Mouse (Mus musculus): ENCODE measurements at regions not wholly inside any gene's neighbourhood (a gene's known extent, or its start where the extent isn't known, plus 50 kb on each side); places are given as distances from the start of the nearest gene placed in this dataset.

DNA sequence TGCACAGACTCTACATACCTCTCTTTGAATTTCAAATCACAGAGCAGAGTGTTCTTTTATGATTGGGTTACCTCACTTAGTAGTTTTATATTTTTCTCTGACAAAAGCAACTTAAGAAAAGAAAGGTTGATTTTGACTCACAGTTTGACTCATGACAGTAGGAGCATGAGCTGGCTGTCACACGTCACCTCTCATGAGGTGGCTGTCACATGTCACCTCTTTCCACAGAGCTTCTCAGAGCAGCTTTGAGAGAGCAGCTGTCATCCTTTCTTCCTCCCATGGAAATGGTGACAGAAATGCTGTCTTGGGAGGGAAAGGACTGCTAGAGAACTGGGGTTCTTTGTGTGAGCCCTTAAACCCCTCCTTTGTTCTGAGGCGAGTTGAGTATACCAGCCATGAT is 133.4 kb downstream of the Gm5447 start:
- no peaks in the 10 kb centered on the region for H3K36me3 ChIP-seq (ENCODE audit: control insufficient read depth, insufficient read depth)
- ATAC-seq: 0 out of 2 replicates have a peak, but pooled peaks have one; percentile 28

DNA sequence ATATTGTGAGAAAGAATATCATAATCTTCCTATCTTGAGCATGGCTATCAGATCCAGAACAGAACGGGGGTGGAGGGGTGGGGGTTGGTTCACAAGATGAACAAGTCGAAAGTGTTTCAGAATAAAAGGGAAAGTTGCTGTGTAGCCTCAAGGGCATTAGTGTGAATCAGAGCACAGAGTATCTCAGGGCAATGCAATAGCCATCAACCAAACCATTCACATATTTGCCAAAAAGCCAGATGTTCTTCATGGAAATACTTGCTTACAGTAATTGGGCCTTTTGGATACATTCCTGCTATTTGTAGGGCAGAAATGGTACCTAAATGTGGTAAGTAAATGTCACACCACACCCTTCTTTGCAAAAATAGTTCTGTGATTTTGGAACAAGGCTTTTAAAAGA is 135.2 kb downstream of the Gm5447 start:
- Histone ChIP-seq H3K27ac (ENCODE audit: low read depth, low read length) (no peak overlapping the region), H3K27me3 (replicated peaks; ENCODE audit: control insufficient read depth, insufficient read depth, low read length) (no peaks in the 10 kb centered on the region), H3K9me3 (ENCODE audit: control insufficient read depth) (no peaks in the 10 kb centered on the region), H3K36me3 (ENCODE audit: control insufficient read depth, insufficient read depth) (no peaks in the 10 kb centered on the region), H3K9ac (ENCODE audit: low read depth, low read length) (no peak overlapping the region), H3K4me2 (replicated peaks; ENCODE audit: low read depth) (no peak overlapping the region), H3K4me3 (ENCODE audit: low read depth, low read length) (no peak overlapping the region), H3K4me1 (replicated peaks; ENCODE audit: control insufficient read depth, insufficient read depth, low read length) (no peaks in the 10 kb centered on the region)
- no peak for TF ChIP-seq CTCF (IDR thresholded peaks at IDR 0.05; ENCODE audit: low read depth)
- no peak for ATAC-seq
- WGBS: 78% methylated on average over 2 of the region's 2 CpGs

More for the DNA sequence above, 133.4 kb downstream of the Gm5447 start:
- no peak for TF ChIP-seq CTCF (IDR thresholded peaks at IDR 0.05; ENCODE audit: low read depth)
- H3K9me3 ChIP-seq (ENCODE audit: control insufficient read depth): no peaks in the 10 kb centered on the region
- no peaks in the 10 kb centered on the region for H3K27me3 ChIP-seq (replicated peaks; ENCODE audit: control insufficient read depth, insufficient read depth, low read length)
- H3K4me1 ChIP-seq (replicated peaks; ENCODE audit: control insufficient read depth, insufficient read depth, low read length): no peaks in the 10 kb centered on the region
- no peak overlapping the region for H3K9ac ChIP-seq (ENCODE audit: low read depth, low read length)
- WGBS: 84% methylated on average over 2 of the region's 2 CpGs
- H3K27ac ChIP-seq (ENCODE audit: low read depth, low read length): no peak overlapping the region
- H3K4me3 ChIP-seq (ENCODE audit: low read depth, low read length): no peak overlapping the region
- no peak overlapping the region for H3K4me2 ChIP-seq (replicated peaks; ENCODE audit: low read depth)

DNA sequence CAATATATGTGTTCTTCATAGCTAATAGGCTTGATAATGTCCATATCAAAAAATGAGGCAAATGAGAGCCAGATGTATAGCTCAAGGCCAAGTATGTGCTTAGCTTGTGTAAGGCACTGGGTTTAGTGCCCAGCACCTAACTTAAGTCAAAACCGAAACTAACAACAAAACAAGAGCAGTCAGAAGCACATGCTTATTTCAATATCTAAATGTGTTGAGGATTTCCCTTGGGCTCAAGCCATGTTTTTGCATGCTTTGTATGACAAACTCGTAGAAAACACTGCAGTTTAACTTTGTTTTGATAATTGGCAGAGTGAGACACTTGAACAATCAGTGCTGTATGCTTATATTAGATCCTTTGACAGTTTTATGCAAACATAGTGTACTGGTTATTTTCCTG is 148.7 kb downstream of the Gm5447 start:
- Histone ChIP-seq H3K9me3 (ENCODE audit: control insufficient read depth) (no peaks in the 10 kb centered on the region), H3K27ac (ENCODE audit: low read depth, low read length) (no peak overlapping the region), H3K4me3 (ENCODE audit: low read depth, low read length) (no peak overlapping the region), H3K27me3 (replicated peaks; ENCODE audit: control insufficient read depth, insufficient read depth, low read length) (no peaks in the 10 kb centered on the region), H3K9ac (ENCODE audit: low read depth, low read length) (no peak overlapping the region), H3K4me1 (replicated peaks; ENCODE audit: control insufficient read depth, insufficient read depth, low read length) (no peaks in the 10 kb centered on the region), H3K4me2 (replicated peaks; ENCODE audit: low read depth) (no peak overlapping the region), H3K36me3 (ENCODE audit: control insufficient read depth, insufficient read depth) (no peaks in the 10 kb centered on the region)
- whole genome bisulfite sequencing: 62% methylated on average over 2 of the region's 2 CpGs
- ATAC-seq: no peak
- no peak for TF ChIP-seq CTCF (IDR thresholded peaks at IDR 0.05; ENCODE audit: low read depth)

DNA sequence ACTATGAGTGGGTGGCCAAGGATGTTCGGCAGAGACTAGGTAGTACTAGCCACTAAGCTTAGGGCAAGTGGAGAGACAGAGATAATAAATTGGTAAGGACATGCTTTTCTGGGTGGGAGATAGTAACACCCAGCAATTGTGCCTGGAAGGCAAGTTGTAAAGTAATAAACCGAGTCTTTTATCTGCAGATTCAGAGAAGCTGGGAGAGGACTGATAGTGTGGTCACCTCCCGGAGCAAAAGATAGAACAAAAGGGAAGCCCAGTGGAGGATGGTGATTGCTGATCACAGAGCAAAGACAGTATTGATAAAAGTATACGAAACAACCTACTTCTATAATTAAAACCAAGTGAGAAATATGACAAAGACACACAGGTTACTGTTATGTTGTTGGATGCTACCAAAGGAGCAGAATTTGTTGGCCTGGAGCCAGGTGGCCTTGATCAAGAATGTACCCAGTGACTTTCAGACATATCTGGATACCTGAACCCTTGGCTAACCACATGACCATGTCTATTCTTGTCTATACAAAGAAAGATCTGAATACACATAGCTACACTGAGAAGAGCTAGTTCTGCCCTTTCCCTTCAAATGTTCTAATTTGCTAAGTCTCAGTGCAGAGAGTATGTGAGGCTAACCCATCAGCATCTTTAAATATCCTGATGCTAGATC is 150.7 kb downstream of the Gm5447 start:
- 25% methylated on average over 4 of the region's 4 CpGs for WGBS
- Histone ChIP-seq H3K36me3 (ENCODE audit: control insufficient read depth, insufficient read depth) (no peaks in the 10 kb centered on the region), H3K27me3 (replicated peaks; ENCODE audit: control insufficient read depth, insufficient read depth, low read length) (no peaks in the 10 kb centered on the region), H3K27ac (ENCODE audit: low read depth, low read length) (no peak overlapping the region), H3K4me1 (replicated peaks; ENCODE audit: control insufficient read depth, insufficient read depth, low read length) (no peaks in the 10 kb centered on the region), H3K9ac (ENCODE audit: low read depth, low read length) (no peak overlapping the region), H3K4me2 (replicated peaks; ENCODE audit: low read depth) (no peak overlapping the region), H3K4me3 (ENCODE audit: low read depth, low read length) (no peak overlapping the region), H3K9me3 (ENCODE audit: control insufficient read depth) (no peaks in the 10 kb centered on the region)
- TF ChIP-seq CTCF (IDR thresholded peaks at IDR 0.05; ENCODE audit: low read depth): no peak
- no peak for ATAC-seq

DNA sequence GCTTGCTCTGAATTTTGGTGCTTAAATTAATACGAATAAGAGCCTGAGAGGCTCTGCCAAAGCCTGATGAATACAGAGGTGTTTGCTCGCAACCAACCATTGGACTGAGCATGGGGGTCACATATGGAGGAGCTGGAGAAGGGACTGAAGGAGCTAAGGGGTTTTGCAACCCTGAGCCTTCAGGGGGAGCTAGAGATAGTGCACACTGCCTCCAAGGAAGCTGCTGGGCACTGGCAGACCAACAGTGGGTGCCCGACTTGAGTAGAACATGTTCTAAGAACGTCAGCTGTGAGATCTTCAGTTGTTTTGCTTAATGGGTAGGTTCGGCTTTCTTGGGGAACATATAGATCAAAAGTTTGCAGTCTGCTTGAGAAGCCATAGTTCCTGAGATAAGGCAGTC is 158.5 kb downstream of the Gm5447 start:
- Histone ChIP-seq H3K4me3 (ENCODE audit: low read depth, low read length) (no peak overlapping the region), H3K4me1 (replicated peaks; ENCODE audit: control insufficient read depth, insufficient read depth, low read length) (no peaks in the 10 kb centered on the region), H3K9me3 (ENCODE audit: control insufficient read depth) (no peaks in the 10 kb centered on the region), H3K9ac (ENCODE audit: low read depth, low read length) (no peak overlapping the region), H3K4me2 (replicated peaks; ENCODE audit: low read depth) (no peak overlapping the region), H3K27ac (ENCODE audit: low read depth, low read length) (no peak overlapping the region), H3K36me3 (ENCODE audit: control insufficient read depth, insufficient read depth) (no peaks in the 10 kb centered on the region), H3K27me3 (replicated peaks; ENCODE audit: control insufficient read depth, insufficient read depth, low read length) (no peaks in the 10 kb centered on the region)
- no peak for ATAC-seq
- TF ChIP-seq CTCF (IDR thresholded peaks at IDR 0.05; ENCODE audit: low read depth): peak; percentile 7; the same call in 1 of the 2 replicates
- WGBS: 89% methylated on average over 5 of the region's 5 CpGs

DNA sequence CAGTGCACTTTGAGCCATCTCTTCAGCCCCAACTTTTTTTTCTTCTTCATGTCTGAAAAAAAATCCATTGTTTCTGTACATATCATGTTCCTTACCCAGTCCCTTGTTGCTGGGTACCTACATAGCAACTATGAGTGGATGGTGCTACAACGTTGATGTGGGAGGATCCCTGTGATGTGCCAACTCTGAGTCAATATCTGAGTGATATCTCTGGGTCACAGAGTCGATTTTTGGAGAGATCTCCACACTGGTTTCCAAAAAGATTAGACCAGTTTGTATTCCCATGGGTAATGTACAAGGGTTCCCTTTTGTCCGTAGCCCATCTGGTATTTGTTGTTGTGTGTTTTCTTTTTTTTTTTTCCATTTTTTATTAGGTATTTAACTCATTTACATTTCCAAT is 165.7 kb downstream of the Gm5447 start:
- WGBS: 80% methylated on average over 3 of the region's 3 CpGs
- Histone ChIP-seq H3K9ac (ENCODE audit: low read depth, low read length) (no peak overlapping the region), H3K4me2 (replicated peaks; ENCODE audit: low read depth) (no peak overlapping the region), H3K9me3 (ENCODE audit: control insufficient read depth) (no peaks in the 10 kb centered on the region), H3K27me3 (replicated peaks; ENCODE audit: control insufficient read depth, insufficient read depth, low read length) (no peaks in the 10 kb centered on the region), H3K27ac (ENCODE audit: low read depth, low read length) (no peak overlapping the region), H3K4me1 (replicated peaks; ENCODE audit: control insufficient read depth, insufficient read depth, low read length) (no peaks in the 10 kb centered on the region), H3K4me3 (ENCODE audit: low read depth, low read length) (no peak overlapping the region), H3K36me3 (ENCODE audit: control insufficient read depth, insufficient read depth) (no peaks in the 10 kb centered on the region)
- ATAC-seq: no peak
- no peak for TF ChIP-seq CTCF (IDR thresholded peaks at IDR 0.05; ENCODE audit: low read depth)

DNA sequence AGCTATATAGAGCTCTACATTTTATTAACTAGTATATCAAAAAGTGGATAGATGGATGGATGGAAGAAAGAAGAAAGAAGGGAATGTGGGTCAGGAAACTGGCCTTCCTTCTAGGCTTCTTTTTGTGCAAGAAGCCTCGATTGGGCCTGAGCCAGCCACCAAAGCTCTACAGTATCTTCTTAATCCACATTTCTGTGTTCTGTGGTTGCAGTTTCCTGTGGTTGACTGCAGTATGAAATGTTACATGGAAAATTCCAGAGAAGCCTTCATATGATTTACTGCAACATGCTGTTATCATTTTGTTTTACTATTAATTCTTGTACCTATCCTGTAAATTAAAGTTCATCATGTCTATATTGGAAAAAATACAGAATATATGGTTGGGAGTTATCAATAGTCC is 173.3 kb downstream of the Gm5447 start:
- WGBS: 66% methylated on average over 1 of the region's 1 CpGs

More for the DNA sequence above, 173.3 kb downstream of the Gm5447 start:
- no peak overlapping the region for H3K4me2 ChIP-seq (replicated peaks; ENCODE audit: low read depth)
- TF ChIP-seq CTCF (IDR thresholded peaks at IDR 0.05; ENCODE audit: low read depth): no peak
- H3K36me3 ChIP-seq (ENCODE audit: control insufficient read depth, insufficient read depth): no peaks in the 10 kb centered on the region
- no peak for ATAC-seq
- H3K27me3 ChIP-seq (replicated peaks; ENCODE audit: control insufficient read depth, insufficient read depth, low read length): no peaks in the 10 kb centered on the region
- H3K9ac ChIP-seq (ENCODE audit: low read depth, low read length): no peak overlapping the region
- no peak overlapping the region for H3K27ac ChIP-seq (ENCODE audit: low read depth, low read length)
- H3K4me3 ChIP-seq (ENCODE audit: low read depth, low read length): no peak overlapping the region
- H3K9me3 ChIP-seq (ENCODE audit: control insufficient read depth): no peaks in the 10 kb centered on the region
- H3K4me1 ChIP-seq (replicated peaks; ENCODE audit: control insufficient read depth, insufficient read depth, low read length): no peaks in the 10 kb centered on the region

Measured in intestine, postnatal 0 days (tissue).